Mouse (Mus musculus) neural tube, embryonic 10.5 days (tissue): ENCODE results near the gene Phf1.
"Not testable (repeated sequence)": the region's sequence is repeated elsewhere in the genome, so short reads cannot be mapped to it uniquely, and the experiment has no call there.

ENCODE experiments used
- DNase-seq: peaks from one replicate; pipeline ENCODE4 v3.0.0-alpha.2; 2017; ENCODE audit warnings: low spot score; ENCODE audit errors: extremely low spot score

Gene Phf1

DNA sequence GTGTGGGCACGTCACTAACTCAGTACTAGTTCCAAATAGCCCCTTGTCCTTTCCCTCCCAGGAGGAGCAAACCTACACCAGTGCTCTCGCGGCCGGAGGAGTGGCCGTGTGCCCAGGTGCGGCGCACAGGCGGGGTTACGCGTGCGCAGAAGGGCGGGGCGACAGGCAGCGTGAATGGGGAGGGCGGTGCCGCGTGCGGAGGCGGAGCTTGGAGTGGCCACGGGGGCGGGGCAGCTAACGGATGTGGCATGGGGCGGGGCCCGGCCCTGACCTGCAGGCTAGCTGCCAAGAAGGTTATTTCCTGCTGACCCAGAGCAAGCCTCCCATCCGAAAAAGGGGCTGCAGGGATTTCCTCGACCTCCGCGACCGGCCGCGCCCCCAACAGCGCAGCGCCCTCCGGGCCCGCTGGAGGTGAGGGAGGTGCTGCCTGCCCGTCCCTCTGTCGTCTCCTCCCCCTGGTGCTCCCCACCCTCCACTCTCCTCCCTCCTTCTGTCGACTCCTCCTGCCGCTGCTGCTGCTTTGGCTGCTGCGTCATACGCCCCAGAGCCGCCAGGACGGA, at the start of gene Phf1:
Gene Phf1 (plus strand): TSS at position 214 of the 560 bp plus-strand sequence.
- peak; percentile 95 for DNase-seq

DNA sequence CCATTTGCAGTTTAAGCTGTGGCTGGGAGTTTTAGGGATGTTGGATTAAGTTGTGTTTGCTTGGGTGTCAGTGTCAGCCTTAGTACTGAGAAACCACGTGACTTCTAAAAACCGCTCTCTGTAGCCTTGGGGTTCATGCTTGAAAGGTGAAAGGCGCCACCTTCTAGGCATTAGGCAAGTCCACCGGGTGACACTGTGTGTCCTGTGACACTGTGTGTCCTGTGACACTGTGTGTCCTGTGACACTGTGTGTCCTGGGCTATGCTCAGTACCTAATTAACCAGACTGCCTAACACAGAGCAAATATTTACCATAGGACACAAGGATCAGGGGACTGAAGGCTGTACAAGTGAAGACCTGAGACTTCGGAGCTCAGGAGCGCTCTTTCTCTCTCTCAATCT, 49.3 kb upstream of the Phf1 start:
- DNase-seq = no peak

DNA sequence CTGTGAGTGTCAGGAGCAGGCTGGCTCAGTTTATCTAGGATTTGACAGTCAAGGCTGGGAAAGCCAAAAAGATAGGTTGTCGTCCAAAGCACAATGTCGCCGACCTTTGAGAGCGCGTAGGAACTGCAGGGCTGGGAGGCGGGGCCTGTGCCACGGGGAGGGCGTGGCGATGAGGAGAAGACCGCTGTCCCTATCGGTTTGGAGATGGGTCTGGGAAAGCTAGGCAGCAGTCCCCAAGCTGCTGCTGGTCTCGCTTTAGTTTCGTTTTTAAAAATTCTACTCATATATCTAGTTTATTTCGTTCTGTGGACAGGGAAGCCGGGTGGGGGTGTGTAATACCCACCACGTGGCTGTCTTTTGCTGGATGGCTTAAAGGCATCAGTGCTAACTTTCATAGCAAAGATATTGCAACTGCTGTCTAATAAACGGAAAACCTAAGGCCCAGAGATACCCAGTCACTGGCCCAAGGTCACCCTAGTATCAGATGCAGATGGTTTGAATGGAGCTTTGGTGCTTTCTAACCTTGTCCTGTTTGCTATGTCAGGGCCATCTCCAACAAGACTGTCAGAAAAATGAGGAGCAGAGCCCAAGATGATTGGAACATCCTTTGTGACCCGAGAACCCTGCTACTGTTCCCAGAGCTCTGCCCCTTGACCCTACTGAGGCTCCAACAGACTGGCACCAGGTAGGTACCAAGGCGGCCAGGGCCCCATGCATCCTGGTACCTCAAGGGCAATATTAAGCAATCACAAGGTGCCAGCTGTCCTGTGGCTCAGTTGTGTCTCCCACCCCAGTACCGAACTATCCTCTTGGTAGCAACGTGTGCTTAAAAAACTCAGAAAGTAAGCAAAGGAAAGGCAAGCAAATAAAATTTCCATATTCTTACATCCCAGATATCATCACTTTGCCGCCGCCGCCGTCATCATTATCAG, 47.6 kb upstream of the Phf1 start:
- DNase-seq = peak; percentile 70

DNA sequence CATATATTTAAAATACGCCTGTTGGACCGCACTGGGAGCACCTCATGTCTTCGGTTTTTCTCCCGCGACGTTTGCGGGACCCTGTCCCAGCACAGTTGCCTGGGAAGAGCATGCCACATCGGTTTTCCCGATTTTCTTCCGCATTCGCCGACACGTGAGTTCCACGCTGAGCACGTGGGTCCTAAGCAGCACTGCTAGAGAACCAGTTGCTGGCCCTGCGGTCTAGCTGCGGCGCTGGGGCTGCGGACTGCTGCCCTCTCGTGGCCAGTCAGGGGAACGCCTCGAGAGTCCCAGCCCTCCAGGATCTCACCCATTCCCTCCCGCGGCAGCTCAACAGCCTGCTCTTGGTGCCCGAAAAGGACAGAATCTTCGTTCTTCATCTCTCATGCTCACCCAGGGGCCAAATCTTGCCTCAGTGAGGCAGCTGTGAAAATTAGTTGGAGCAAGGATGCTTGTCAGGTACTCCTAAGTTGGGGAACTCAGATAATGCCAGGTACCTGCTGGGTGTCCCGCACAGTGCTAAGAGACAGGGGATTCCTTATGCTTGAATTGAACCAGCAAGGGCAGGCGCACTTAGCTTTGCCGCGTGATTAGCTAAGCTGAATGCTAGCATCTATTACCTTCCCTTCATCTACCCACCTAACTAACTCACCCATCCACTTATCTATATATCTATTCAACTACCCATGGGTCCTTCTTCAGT, 46.7 kb upstream of the Phf1 start:
- peak; percentile 85 for DNase-seq

DNA sequence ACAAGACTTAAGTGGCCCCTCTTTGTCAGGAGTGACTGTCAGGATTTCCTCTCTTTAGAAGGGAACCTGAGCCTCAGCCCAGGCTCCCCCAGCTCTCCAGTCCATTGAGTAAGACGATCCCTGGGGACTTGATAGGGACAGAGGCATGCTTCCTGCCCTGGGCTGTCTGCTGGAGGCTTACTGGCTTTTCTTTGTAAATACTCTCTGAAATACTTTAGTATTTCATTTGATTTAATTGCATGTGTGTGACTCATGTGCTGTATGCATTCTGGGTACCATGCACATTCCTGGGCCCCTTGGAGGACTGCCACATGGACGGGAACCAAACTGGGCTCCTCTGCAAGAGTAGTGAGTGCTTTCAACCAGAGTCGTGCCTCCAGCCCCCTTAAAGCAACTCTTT, 44.9 kb upstream of the Phf1 start:
- no peak for DNase-seq

DNA sequence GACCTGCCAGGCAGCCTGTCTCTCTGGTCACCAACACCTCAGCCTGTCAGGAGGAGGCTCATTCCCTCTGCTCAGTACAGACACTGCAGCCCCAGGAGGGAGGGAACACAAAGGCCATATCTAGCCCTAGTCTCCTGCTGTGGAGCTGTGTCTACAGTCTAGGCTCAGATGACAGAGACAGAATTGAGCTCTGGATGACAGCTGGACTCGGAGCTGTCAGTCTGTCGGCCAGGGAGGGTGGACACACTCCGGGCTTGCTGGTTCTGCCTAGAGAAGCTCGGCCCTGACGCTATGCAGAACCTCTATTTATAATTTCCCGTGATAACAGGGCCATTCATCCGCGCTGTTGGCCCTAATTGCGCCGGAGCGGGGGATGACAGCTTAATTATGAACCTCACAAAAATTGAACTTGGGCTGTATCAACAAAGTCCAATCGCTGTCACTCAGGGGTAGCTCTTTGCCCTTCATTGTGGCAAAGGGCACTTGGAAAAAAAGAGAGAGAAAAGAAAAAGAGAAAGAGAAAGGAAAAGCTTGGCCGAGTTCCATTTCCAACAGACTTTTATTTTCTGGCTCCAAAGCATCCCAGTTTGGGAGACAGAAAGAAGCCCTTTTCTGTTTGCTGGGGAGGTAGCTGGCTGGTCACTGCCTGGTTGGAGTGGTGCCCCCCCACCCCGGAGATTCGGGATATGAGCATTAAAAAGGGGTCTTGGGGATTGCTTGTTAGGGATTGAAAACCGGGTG, 40.0 kb upstream of the Phf1 start:
- no peak for DNase-seq

DNA sequence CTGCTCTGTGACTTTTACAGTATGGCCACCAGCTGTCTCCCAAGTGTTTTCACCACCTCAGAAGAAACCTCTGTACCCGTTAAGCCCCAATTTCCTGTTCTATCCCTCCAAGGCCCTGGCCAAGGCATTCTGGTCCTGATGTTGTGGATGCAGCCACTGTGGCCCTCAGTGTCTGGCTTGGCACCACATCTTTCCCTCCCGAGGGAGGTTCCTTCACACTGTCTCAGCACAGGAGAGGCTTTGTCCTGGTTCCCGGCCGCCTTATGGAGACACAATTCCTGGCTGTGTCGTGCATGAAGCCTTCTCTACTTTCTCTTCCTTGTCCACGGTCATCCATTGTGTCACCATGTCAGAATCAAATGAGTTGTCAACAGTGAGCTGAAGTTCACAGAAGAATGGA, 39.4 kb upstream of the Phf1 start:
- no peak for DNase-seq

DNA sequence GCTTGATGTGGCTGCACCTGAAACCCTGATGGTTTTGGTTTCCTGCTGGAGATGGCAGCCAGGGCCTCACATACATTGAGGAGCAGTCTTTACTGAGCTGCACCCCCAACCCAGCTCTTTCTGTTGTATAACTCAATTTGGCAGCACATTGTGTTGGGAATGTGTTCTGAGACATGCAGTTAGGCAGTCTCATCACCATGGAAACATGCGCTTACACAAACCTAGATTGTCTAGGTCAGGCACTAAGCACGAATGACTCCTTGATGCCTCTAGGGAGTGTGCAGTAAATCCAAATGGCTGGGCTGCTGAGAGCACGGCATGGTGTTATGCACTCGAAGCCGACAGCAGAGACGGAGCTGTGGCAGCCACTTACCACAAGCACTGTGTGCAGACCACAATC, 38.5 kb upstream of the Phf1 start:
- no peak for DNase-seq

DNA sequence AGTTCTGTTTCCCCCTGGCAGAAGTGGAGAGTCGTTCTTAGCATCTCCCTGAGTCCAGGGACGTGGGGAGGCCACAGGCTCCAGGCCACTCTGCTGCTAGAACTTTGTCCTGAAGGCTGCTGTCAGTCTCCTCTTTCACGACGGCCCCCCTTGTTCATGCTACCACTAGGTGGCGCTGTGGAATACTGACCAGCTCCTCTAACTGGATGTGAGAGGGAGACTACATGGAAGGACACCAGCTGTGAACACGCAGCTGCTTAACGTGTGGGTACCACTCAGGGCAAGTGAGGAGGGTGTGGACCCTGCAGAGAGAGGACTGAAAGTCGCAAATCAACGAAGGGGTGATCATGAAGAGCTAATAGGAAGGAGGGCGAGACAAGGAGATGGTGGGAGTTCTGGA, 37.3 kb upstream of the Phf1 start:
- peak; percentile 74 for DNase-seq

DNA sequence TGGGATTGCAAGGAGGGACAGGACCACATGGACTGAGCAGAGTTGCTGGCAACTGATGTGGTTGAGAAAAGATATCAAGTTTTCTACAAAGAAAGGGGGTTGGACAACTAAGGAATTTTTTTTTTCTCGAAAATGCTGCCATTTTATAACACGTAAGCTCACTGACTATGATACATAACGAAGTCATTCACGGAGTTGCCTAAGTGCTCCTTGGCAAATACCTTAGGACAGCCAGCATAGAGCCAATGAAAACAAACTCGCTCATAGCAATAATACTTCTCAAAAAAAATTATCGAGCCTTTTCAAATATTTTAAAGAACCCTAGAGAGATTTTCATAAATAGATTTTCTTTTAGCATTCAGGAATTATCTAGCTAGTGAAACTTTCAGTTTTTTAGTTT, 31.9 kb upstream of the Phf1 start:
- DNase-seq = no peak

DNA sequence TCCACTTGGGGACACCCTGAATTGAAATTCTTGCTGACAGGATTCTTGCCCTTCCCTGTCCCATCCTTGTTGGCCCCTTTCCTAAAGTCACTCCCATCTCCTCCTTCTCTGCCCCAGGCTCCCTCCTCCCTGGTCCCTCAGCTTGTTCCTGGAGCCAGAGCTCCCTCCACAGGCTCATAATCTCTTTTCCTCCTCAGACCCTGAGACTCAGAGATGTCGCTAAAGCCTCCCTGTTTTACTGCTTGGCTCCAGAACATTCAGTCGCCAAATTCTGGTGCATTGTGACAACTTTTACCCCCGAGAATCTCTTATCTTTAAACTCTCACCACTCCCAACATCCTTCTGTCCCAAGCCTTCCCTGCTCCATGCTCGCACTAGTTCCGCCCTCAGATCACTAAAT, 28.5 kb upstream of the Phf1 start:
- DNase-seq = no peak

DNA sequence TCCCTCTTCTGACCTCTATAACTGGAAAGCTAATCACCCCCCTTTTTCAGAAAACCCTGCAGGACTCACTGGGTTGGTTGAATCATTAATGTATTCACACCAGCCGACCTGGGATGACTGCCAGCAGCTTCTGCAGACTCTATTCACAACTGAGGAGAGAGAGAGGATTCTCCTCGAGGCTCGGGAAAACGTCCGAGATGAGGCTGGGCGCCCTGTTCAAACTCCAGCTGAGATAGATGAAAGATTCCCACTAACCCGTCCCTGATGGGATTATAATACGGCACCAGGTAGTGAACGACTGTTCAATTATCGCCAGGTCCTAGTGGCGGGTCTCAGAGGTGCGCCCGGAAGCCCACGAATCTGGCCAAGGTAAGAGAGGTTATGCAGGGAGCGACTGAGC, 25.3 kb upstream of the Phf1 start:
- not testable (repeated sequence) for DNase-seq

DNA sequence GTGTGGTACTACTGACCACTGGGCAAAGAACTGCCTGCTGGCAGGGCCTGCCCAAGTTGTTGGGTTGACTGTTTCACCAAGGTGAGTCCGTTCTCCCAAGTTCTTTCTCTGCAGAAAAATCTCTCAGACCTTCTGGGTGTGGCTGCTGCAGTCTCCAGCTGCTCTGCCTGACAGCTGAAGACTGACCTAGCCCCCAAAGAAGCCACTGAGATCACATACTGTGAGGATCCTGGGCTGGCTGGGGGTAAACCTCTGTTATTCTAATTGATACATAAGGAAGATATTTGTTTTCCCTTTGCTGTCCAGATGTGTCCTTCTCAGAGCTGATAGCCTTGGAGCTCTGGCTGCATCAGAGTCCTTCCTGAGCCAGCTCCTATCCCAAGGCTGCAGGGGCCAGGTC, 17.6 kb upstream of the Phf1 start:
- DNase-seq = no peak

DNA sequence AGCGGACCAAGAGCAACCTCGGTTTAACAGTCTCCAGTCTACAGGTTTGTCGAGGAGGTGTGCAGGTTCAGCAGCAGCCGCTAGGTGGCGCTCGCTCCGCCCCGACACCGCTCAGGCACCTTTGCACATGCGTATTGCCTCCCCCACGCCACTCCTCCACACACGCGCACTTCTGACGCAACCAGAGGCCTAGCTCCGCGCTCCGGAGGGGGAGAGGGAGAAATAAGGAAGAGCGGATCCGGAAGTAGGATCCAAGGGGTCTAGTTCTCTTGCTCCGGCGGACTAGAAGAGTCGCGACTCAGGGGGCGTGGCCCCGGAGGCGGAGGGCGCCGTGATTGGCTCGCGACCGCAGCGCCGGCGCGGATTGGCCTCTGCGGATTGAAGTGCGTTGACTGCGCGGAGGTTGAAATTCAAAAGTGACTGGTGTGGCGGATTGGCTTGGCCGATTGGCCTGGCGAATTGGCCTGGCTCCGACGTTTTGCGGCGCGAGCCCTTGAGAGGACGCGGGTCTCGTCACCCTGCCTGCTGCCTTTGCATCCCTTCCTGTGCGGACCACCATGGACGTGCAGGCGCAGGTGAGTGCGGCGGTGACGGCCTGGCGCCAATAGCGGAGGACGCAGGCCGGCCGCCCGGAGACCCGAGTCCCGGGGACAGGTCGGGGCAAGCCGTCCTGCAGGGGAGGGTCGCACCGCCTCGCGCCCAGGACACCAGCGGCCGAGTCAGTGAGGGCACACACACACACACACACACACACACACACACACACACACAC, 16.0 kb upstream of the Phf1 start, which contains the start of gene Kifc5b:
Gene Kifc5b (plus strand): TSS at position 381 of the 772 bp plus-strand sequence.
- peak; percentile 100 for DNase-seq

DNA sequence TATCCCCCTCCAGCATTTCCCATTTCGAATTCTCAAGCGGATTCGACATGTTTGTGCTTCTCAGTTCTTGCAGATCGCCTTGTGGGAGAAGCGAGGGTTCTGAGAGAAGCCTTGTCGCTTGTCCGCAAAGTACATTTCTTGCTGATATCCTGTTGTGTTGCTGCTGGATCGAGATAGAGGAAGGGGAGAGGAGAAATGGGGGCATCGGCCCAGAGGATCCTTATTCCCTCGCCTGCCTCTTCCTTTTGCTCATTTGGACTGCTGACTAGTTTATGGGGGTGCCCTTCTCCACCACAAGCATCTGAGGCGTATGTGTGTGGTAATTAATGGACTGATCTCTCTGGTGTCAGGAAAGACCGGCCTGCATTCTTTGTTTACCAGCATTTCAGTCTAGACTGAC, 15.3 kb upstream of the Phf1 start:
- DNase-seq = not testable (repeated sequence)

DNA sequence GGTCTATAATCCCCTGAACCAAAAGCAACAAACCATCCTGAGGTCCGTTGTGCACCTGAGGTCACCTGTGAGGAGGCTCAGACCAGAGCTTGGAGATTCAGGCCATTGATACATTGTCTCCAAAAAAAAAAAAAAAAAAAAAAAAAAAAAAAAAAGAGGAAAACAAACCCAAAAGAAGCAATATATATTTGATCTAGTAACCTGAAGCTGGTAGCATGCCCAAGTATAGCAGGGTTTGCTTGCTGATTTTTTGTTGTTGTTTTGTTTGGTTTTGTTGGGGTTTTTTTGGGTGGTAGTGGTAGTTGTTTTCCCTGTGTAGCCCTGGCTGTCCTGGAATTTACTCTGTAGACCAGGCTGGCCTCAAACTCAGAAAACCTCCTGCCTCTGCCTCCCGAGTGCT, 14.5 kb upstream of the Phf1 start:
- DNase-seq = no peak

DNA sequence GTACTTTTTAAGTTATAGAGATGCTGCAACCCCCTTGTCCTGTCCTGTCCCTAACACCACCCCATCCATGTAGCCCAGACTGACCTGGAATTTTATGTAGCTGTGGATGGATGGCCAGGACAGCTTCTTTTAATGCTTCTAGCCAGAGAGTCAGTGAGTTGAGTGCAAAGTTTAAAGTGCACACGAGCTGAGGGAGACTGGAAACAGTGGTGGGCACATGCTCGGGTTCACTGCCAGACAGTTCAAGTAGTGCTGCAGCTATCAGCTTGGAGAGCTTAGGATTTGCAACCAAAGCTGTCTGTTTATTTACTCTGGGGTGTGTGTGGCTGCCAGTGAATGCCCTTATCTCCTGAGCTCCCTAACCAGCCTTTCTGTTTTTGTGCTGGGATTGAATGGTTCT, 13.3 kb upstream of the Phf1 start:
- DNase-seq = not testable (repeated sequence)

DNA sequence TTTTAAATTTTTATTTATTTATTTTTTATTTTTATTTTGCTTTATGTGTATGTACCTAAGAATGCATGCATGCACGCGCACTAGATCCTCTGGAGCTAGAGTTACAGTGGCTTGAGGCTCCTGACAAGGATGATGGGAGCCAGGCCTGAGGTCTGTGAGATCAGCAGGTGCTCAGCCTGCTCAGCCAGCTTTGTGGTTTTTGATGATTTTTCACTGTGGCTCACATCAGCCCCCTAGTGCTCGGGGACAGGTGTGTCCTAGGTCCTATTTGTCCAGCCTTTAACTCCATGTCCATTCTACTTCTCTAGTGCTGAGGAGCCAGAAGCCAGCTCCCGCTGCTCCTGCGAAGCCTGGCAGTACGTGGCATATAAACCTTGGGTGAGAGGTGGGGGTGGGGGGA, 10.5 kb upstream of the Phf1 start:
- not testable (repeated sequence) for DNase-seq

DNA sequence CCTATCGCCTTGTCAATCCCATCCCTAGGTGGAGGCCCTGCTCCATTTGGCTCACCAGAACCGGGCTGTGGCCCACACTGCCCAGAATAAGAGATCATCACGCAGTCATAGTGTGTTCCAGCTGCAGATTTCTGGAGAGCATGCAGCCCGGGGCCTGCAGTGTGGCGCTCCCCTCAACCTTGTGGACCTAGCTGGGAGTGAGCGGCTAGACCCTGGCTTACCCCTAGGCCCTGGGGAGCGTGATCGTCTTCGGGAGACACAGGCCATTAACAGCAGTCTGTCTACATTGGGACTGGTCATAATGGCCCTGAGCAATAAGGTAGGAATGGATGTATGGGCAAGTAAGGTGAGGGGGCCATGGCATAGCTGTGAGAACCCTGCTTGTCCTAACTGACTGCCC, 7.4 kb upstream of the Phf1 start:
- not testable (repeated sequence) for DNase-seq

DNA sequence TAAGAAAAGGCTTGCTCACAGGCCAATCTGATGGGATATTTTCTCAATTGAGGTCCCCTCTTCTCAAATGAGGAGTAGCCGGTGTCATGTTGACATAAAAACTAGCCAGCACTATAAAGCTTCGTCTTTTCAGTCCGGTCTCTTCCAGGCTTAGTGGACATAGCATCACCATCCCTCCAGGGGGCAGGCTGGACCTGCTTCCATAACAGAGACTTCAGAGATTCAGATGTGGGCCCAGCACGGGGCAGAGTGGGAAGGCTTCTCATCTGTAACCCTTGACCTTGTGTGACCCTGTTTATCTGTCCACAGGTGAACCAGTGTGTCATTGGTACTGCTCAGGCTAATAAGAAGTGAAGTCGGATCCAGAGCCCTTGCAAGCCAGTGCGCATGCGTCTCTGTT, 1.1 kb upstream of the Phf1 start:
- not testable (repeated sequence) for DNase-seq

DNA sequence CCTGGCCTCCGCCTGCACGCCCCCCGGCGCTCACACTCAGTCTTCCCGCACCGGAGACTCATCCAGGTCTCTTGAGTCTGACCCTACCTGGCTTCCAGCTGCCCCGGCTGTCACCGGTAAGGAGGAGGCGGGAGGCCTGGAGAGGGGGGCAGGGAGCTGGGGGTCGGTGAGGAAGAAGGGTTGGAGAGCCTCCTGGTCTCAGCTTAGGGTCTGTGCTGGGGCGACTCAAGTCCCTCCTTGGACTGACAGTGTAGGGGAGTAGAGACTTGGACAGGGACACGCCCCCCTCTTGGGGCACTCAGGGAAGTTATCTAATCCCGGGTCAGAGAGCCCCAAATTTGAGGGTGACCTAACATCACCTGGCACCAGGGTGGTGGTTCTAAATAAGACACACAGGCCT, 567 bp downstream of the Phf1 start:
- no peak for DNase-seq
